Mouse (Mus musculus): ENCODE results near the gene Ablim2.

GRCm38 (mm10) chr5:35717455-35717854, 40.2 kb upstream of the Ablim2 start:
- TF ChIP-seq POLR2A (IDR thresholded peaks at IDR 0.05; ENCODE audit: extremely low read depth, insufficient read depth, low read length) (no peak), CTCF (IDR thresholded peaks at IDR 0.05; ENCODE audit: extremely low read depth, insufficient read depth, low read length) (no peak)
